Mouse (Mus musculus): Measurements from ENCODE around the gene Tnmd. TPM values are rescaled to one million over a fixed set of nuclear protein-coding genes. Genes with fewer than 3 reads are reported as not detected.

The Tnmd gene
- polyA plus RNA-seq, 1 experiment, result 1.0 TPM

- Histone ChIP-seq H3K4me3 (replicated peaks; ENCODE audit: insufficient read depth, low read depth, low read length) (no peak overlapping the region), H3K27me3 (ENCODE audit: control insufficient read depth, insufficient read depth, low read length) (no peaks in the 10 kb centered on the region), H3K4me1 (ENCODE audit: control insufficient read depth, insufficient read depth, low read length) (no peaks in the 10 kb centered on the region), H3K27ac (ENCODE audit: insufficient read depth, low read length) (no peak overlapping the region)
- TF ChIP-seq POLR2A (IDR thresholded peaks at IDR 0.05; ENCODE audit: borderline replicate concordance, insufficient read depth, low read length), result no peak
- no peak for TF ChIP-seq CTCF (IDR thresholded peaks at IDR 0.05; ENCODE audit: borderline replicate concordance, insufficient read depth, low read depth, low read length)
- WGBS, result 89% methylated on average over 3 of the region's 3 CpGs
- no peak for DNase-seq
Observed at GRCm38 (mm10) chrX:133913006-133913405, 62.2 kb downstream of the Tnmd start.

- TF ChIP-seq POLR2A (IDR thresholded peaks at IDR 0.05; ENCODE audit: borderline replicate concordance, insufficient read depth, low read length), result no peak
- no peak for TF ChIP-seq CTCF (IDR thresholded peaks at IDR 0.05; ENCODE audit: borderline replicate concordance, insufficient read depth, low read depth, low read length)
- H3K4me1 ChIP-seq (ENCODE audit: control insufficient read depth, insufficient read depth, low read length), result no peaks in the 10 kb centered on the region
- no peak overlapping the region for H3K27ac ChIP-seq (ENCODE audit: insufficient read depth, low read length)
- H3K4me3 ChIP-seq (replicated peaks; ENCODE audit: insufficient read depth, low read depth, low read length), result no peak overlapping the region
- H3K27me3 ChIP-seq (ENCODE audit: control insufficient read depth, insufficient read depth, low read length), result no peaks in the 10 kb centered on the region
- WGBS, result 55% methylated on average over 7 of the region's 7 CpGs
- no peak for DNase-seq
Observed at GRCm38 (mm10) chrX:133914219-133914618, 63.4 kb downstream of the Tnmd start.

Other genes starting within 250 kb of the Tnmd start
- 3.1 and 4.0 TPM in 2 replicates for gene Pcdh19, start 162.0 kb upstream of the Tnmd start, polyA plus RNA-seq (2012; rRNA removed)
- gene Tspan6, start 47.4 kb downstream of the Tnmd start, polyA plus RNA-seq (2012; rRNA removed), result 14.9 and 16.3 TPM in 2 replicates
- gene Srpx2, start 57.4 kb downstream of the Tnmd start, polyA plus RNA-seq (2012; rRNA removed), result 1.4 and 2.1 TPM in 2 replicates
- 0.38 and 0.39 TPM in 2 replicates for gene Sytl4, start 130.8 kb downstream of the Tnmd start, polyA plus RNA-seq (2012; rRNA removed)
- 106 and 109 TPM in 2 replicates for gene Cstf2, start 208.2 kb downstream of the Tnmd start, polyA plus RNA-seq (2012; rRNA removed)

All from cerebellum, adult 2 months (tissue).